Mouse (Mus musculus) MEL (cell line): ENCODE data around the gene Adamts10. TPM values are rescaled to one million over a fixed set of nuclear protein-coding genes. Genes with fewer than 3 reads are reported as not detected.

ENCODE experiments used
- DNase-seq: peaks from one replicate; pipeline ENCODE4 v3.0.0; 2011; ENCODE audit warnings: low read depth, low spot score
- H3K27ac ChIP-seq: 2 replicates; pipeline ENCODE4 v1.5.1; 2012; ENCODE audit warnings: low read depth, mild to moderate bottlenecking, control low read depth, low read length, moderate library complexity; ENCODE audit not compliant: control insufficient read depth
- H3K27me3 ChIP-seq, 2 experiments: fragments of 150-350 bp in 1 of 2; sonication (generic) in 1 of 2; 2 replicates each; pipeline ENCODE4 v1.6.1; 2012; ENCODE audit warnings: low read length in 2 of 2, mild to moderate bottlenecking in 2 of 2, improper control_type of control experiment in 1 of 2, moderate library complexity in 1 of 2; ENCODE audit not compliant: insufficient read depth in 2 of 2, control insufficient read depth in 1 of 2
- H3K36me3 ChIP-seq, 2 experiments: 2 replicates each; pipeline ENCODE4 v1.6.1; 2012 to 2014; ENCODE audit warnings: low read length in 2 of 2, improper control_type of control experiment in 1 of 2, inconsistent platforms in 1 of 2, mild to moderate bottlenecking in 1 of 2; ENCODE audit not compliant: insufficient read depth in 2 of 2, control insufficient read depth in 1 of 2
- H3K4me1 ChIP-seq, 2 experiments: fragments of 150-350 bp in 1 of 2; sonication (generic) in 1 of 2; 2 replicates each; pipeline ENCODE4 v1.6.1; 2012; ENCODE audit warnings: low read length in 2 of 2, improper control_type of control experiment in 1 of 2, mild to moderate bottlenecking in 1 of 2; ENCODE audit not compliant: insufficient read depth in 2 of 2, control insufficient read depth in 1 of 2
- H3K4me3 ChIP-seq, 2 experiments: fragments of 150-350 bp in 1 of 2; sonication (generic) in 1 of 2; 2 replicates each; pipeline ENCODE4 v1.5.1; 2012; ENCODE audit warnings: low read depth in 2 of 2, low read length in 2 of 2, mild to moderate bottlenecking in 2 of 2, moderate library complexity in 2 of 2, control low read depth in 1 of 2, improper control_type of control experiment in 1 of 2; ENCODE audit not compliant: control insufficient read depth in 1 of 2, insufficient read depth in 1 of 2
- H3K79me2 ChIP-seq: 2 replicates; pipeline ENCODE4 v1.6.1; 2012; ENCODE audit warnings: mild to moderate bottlenecking, low read length, moderate library complexity; ENCODE audit not compliant: control insufficient read depth, poor library complexity, insufficient read depth
- H3K9ac ChIP-seq: 2 replicates; pipeline ENCODE4 v1.6.1; 2012; ENCODE audit warnings: low read depth, mild to moderate bottlenecking, control low read depth, low read length, moderate library complexity; ENCODE audit not compliant: control insufficient read depth, poor library complexity, severe bottlenecking
- H3K9me3 ChIP-seq: fragments of 150-350 bp; sonication (generic); replicated peaks from 2 replicates; pipeline ENCODE4 v1.6.1; 2012; ENCODE audit warnings: mild to moderate bottlenecking, low read length, improper control_type of control experiment, moderate library complexity; ENCODE audit not compliant: insufficient read depth
- BHLHE40 ChIP-seq: IDR thresholded peaks from 2 replicates; pipeline ENCODE4 v1.6.1; 2012; ENCODE audit warnings: low read depth, mild to moderate bottlenecking, inconsistent platforms, low read length, improper control_type of control experiment, borderline replicate concordance
- CHD2 ChIP-seq: IDR thresholded peaks from 2 replicates; pipeline ENCODE4 v1.6.1; 2011; ENCODE audit warnings: low read length, improper control_type of control experiment
- CTCF ChIP-seq, 3 experiments: IDR thresholded peaks in 2 of 3; conservative IDR thresholded peaks in 1 of 3; 2 replicates each; pipeline ENCODE4 v1.5.1; 2011 to 2012; ENCODE audit warnings: low read length in 3 of 3, low read depth in 2 of 3, mild to moderate bottlenecking in 2 of 3, improper control_type of control experiment in 1 of 3, inconsistent platforms in 1 of 3, mixed read lengths in 1 of 3, moderate library complexity in 1 of 3; ENCODE audit not compliant: control insufficient read depth in 1 of 3, insufficient read depth in 1 of 3, poor library complexity in 1 of 3, severe bottlenecking in 1 of 3
- ETS1 ChIP-seq: IDR thresholded peaks from 2 replicates; pipeline ENCODE4 v1.6.1; 2012; ENCODE audit warnings: low read depth, mild to moderate bottlenecking, inconsistent platforms, low read length, improper control_type of control experiment, moderate library complexity
- GABPA ChIP-seq: IDR thresholded peaks from 2 replicates; pipeline ENCODE4 v1.6.1; 2012; ENCODE audit warnings: low read depth, mild to moderate bottlenecking, inconsistent platforms, low read length, improper control_type of control experiment, moderate library complexity
- GATA1 ChIP-seq: IDR thresholded peaks from 2 replicates; pipeline ENCODE4 v1.6.1; 2011; ENCODE audit warnings: low read depth, low read length, improper control_type of control experiment
- JUND ChIP-seq: IDR thresholded peaks from 2 replicates; pipeline ENCODE4 v1.6.1; 2011; ENCODE audit warnings: low read depth, mild to moderate bottlenecking, improper control_type of control experiment, low read length
- MAX ChIP-seq: IDR thresholded peaks from 2 replicates; pipeline ENCODE4 v1.6.1; 2011; ENCODE audit warnings: low read length, improper control_type of control experiment
- MEF2A ChIP-seq: IDR thresholded peaks from 2 replicates; pipeline ENCODE4 v1.6.1; 2014; ENCODE audit warnings: low read depth, mild to moderate bottlenecking, inconsistent platforms, low read length, improper control_type of control experiment; ENCODE audit not compliant: poor library complexity, insufficient replicate concordance, severe bottlenecking; ENCODE audit errors: extremely low read depth
- MXI1 ChIP-seq: IDR thresholded peaks from 2 replicates; pipeline ENCODE4 v1.6.1; 2011; ENCODE audit warnings: mild to moderate bottlenecking, low read depth, low read length, improper control_type of control experiment
- MYB ChIP-seq: IDR thresholded peaks from 2 replicates; pipeline ENCODE4 v1.6.1; 2011; ENCODE audit warnings: mild to moderate bottlenecking, low read depth, low read length, improper control_type of control experiment
- MYC ChIP-seq: IDR thresholded peaks from 2 replicates; pipeline ENCODE4 v1.6.1; 2011; ENCODE audit warnings: low read depth, mild to moderate bottlenecking, low read length, improper control_type of control experiment, moderate library complexity
- NELFE ChIP-seq: IDR thresholded peaks from 2 replicates; pipeline ENCODE4 v1.6.1; 2011; ENCODE audit warnings: low read depth, low read length, improper control_type of control experiment
- NRF1 ChIP-seq: IDR thresholded peaks from 2 replicates; pipeline ENCODE4 v1.6.1; 2014; ENCODE audit warnings: low read depth, mild to moderate bottlenecking, inconsistent platforms, low read length, improper control_type of control experiment, moderate library complexity; ENCODE audit not compliant: poor library complexity, insufficient read depth, severe bottlenecking
- POLR2A ChIP-seq, 2 experiments: IDR thresholded peaks; 2 replicates each; pipeline ENCODE4 v1.6.1; 2011 to 2012; ENCODE audit warnings: low read length in 2 of 2, mild to moderate bottlenecking in 2 of 2, control low read depth in 1 of 2, improper control_type of control experiment in 1 of 2, low read depth in 1 of 2, moderate library complexity in 1 of 2; ENCODE audit not compliant: control insufficient read depth in 1 of 2, insufficient read depth in 1 of 2, poor library complexity in 1 of 2
- POLR2AphosphoS2 ChIP-seq: IDR thresholded peaks from 2 replicates; pipeline ENCODE4 v1.6.1; 2011; ENCODE audit warnings: low read length, improper control_type of control experiment
- POLR2AphosphoS5 ChIP-seq: IDR thresholded peaks from 2 replicates; pipeline ENCODE4 v1.6.1; 2012; ENCODE audit warnings: low read depth, borderline replicate concordance, mild to moderate bottlenecking, inconsistent platforms, low read length, moderate library complexity, mixed read lengths
- RAD21 ChIP-seq: IDR thresholded peaks from 2 replicates; pipeline ENCODE4 v1.6.1; 2011; ENCODE audit warnings: mild to moderate bottlenecking, low read depth, low read length, improper control_type of control experiment
- SMC3 ChIP-seq: IDR thresholded peaks from 2 replicates; pipeline ENCODE4 v1.6.1; 2011; ENCODE audit warnings: low read depth, low read length, improper control_type of control experiment
- TAL1 ChIP-seq: IDR thresholded peaks from 2 replicates; pipeline ENCODE4 v1.6.1; 2012; ENCODE audit warnings: mild to moderate bottlenecking, inconsistent platforms, low read length, moderate library complexity, mixed read lengths
- TBP ChIP-seq: IDR thresholded peaks from 2 replicates; pipeline ENCODE4 v1.8.0; 2011; ENCODE audit warnings: low read depth, low read length, improper control_type of control experiment
- TCF12 ChIP-seq: IDR thresholded peaks from 2 replicates; pipeline ENCODE4 v1.6.1; 2014; ENCODE audit warnings: low read depth, mild to moderate bottlenecking, inconsistent platforms, low read length, improper control_type of control experiment, moderate library complexity
- UBTF ChIP-seq: IDR thresholded peaks from 2 replicates; pipeline ENCODE4 v1.6.1; 2012; ENCODE audit warnings: low read depth, mild to moderate bottlenecking, inconsistent platforms, low read length, improper control_type of control experiment, moderate library complexity, borderline replicate concordance; ENCODE audit not compliant: insufficient read depth
- USF2 ChIP-seq, 2 experiments: IDR thresholded peaks; 2 replicates each; pipeline ENCODE4 v1.6.1; 2011 to 2012; ENCODE audit warnings: improper control_type of control experiment in 2 of 2, low read length in 2 of 2, borderline replicate concordance in 1 of 2, inconsistent platforms in 1 of 2, low read depth in 1 of 2, mild to moderate bottlenecking in 1 of 2; ENCODE audit not compliant: insufficient read depth in 1 of 2
- ZC3H11A ChIP-seq: IDR thresholded peaks from 2 replicates; pipeline ENCODE4 v1.6.1; 2012; ENCODE audit warnings: low read depth, mild to moderate bottlenecking, inconsistent platforms, low read length, improper control_type of control experiment
- ZNF384 ChIP-seq: IDR thresholded peaks from 2 replicates; pipeline ENCODE4 v1.6.1; 2012; ENCODE audit warnings: low read depth, mild to moderate bottlenecking, inconsistent platforms, low read length, improper control_type of control experiment
- polyA plus RNA-seq, 2 experiments: library from polyadenylated mRNA; stranded (reverse) in 1 of 2; unstranded in 1 of 2; fragments of >175 nt in 1 of 2; fragments of >200 nt in 1 of 2; gene quantifications; 2 replicates each; pipeline versions ENCODE4 v1.2.1 to v1.2.4; 2012; ENCODE audit warnings: low replicate concordance in 2 of 2, low read depth in 1 of 2; ENCODE audit not compliant: insufficient read length in 2 of 2, insufficient read depth in 1 of 2, missing spikeins in 1 of 2
- total RNA-seq: library from RNA; depleted of rRNA; stranded (reverse); fragments of 300-350 nt; gene quantifications from 2 replicates; pipeline ENCODE4 v1.2.3, GENCODE M21; 2012

Adamts10 gene
- total and polyA plus RNA-seq, 3 experiments: 11.3 to 21.0 TPM; not detected in 1

DNA sequence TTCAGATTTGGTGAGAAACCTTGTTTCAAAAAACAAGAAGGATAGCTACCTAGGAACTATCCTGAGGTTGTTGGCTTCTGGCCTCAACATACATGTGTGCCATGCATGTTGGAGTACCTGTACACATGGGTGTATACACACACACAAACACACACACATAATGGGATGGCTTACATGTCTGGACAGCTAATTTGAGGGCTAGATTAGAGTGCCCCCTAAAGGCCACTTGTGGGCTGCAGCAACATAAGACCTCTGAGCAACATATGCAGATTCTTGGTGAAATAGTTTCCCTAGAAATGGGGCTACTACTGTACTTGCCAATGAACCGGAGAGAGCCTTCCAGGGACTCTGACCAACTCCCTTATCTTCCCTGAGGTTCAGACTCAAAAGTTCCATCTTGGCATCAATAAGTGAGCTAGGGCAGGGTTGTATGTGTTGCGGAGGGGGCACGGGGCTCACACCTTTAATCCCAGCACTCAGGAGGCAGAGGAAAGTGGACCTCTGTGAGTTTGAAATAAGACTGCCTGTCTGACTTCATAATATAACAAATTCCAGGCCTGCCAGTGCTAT, 15.2 kb downstream of the Adamts10 start:
- Histone ChIP-seq H3K36me3 (no peaks in the 10 kb centered on the region), H3K9me3 (no peaks in the 10 kb centered on the region), H3K27ac (no peak overlapping the region), H3K4me1 (no peaks in the 10 kb centered on the region), H3K79me2 (no peaks in the 10 kb centered on the region), H3K4me3 (no peak overlapping the region), H3K27me3 (no peaks in the 10 kb centered on the region), H3K9ac (no peak overlapping the region)
- DNase-seq: peak; percentile 61
- no peak for TF ChIP-seq CHD2
- peak; percentile 60 for TF ChIP-seq RAD21
- peak; percentile 67 to 76 (median 68) for TF ChIP-seq CTCF (IDR thresholded peaks at IDR 0.05 in 2 of 3, conservative IDR thresholded peaks at IDR 0.05 in 1 of 3; ENCODE audit: control insufficient read depth in 1 of 3, insufficient read depth in 1 of 3, low read depth in 2 of 3, low read length in 3 of 3, poor library complexity in 1 of 3, severe bottlenecking in 1 of 3)
- no peak for TF ChIP-seq GABPA
- peak; percentile 48 for TF ChIP-seq SMC3
- no peak for TF ChIP-seq MYC
- no peak for TF ChIP-seq MXI1
- TF ChIP-seq POLR2A (IDR thresholded peaks at IDR 0.05; ENCODE audit: control insufficient read depth in 1 of 2, insufficient read depth in 1 of 2, low read depth in 1 of 2, low read length in 2 of 2, poor library complexity in 1 of 2): no peak
- TF ChIP-seq JUND: no peak
- no peak for TF ChIP-seq POLR2AphosphoS5
- TF ChIP-seq NRF1: no peak
- TF ChIP-seq ZC3H11A: peak; percentile 22; the same call in 1 of the 2 replicates
- no peak for TF ChIP-seq GATA1

DNA sequence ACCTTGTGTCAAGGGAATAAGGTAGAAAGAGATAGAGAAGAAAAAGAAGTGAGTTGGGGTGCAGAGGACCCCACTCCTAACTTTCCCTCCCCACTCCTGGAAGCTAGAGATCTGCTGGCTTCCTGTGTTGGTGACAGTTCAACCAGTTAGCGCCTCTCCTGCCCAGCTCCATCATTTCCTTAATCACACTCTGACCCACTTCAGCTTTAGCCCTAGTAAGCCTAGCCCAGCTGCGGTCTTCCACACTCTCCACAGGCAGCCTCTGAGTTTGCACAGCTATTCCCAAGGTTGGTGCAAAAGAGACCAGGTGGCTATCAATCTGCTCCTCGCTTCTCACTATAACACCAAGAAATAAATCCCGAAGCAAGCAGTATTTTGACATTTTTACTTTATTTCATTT, 15.9 kb downstream of the Adamts10 start:
- Histone ChIP-seq H3K9ac (no peak overlapping the region), H3K36me3 (no peaks in the 10 kb centered on the region)
- TF ChIP-seq MEF2A: no peak
- no peak for TF ChIP-seq TBP
- no peak for TF ChIP-seq UBTF
- TF ChIP-seq BHLHE40: no peak
- no peak for TF ChIP-seq ZNF384
- TF ChIP-seq MYB: no peak
- no peak for TF ChIP-seq ETS1
- TF ChIP-seq TCF12: no peak
- no peak for TF ChIP-seq NRF1
- no peak for TF ChIP-seq TAL1
- TF ChIP-seq CTCF (IDR thresholded peaks at IDR 0.05 in 2 of 3, conservative IDR thresholded peaks at IDR 0.05 in 1 of 3; ENCODE audit: control insufficient read depth in 1 of 3, insufficient read depth in 1 of 3, low read depth in 2 of 3, low read length in 3 of 3, poor library complexity in 1 of 3, severe bottlenecking in 1 of 3): no peak
- TF ChIP-seq USF2 (IDR thresholded peaks at IDR 0.05; ENCODE audit: borderline replicate concordance in 1 of 2, insufficient read depth in 1 of 2, low read depth in 1 of 2, low read length in 2 of 2): no peak
- TF ChIP-seq POLR2AphosphoS2: no peak
- TF ChIP-seq MAX: no peak
- TF ChIP-seq MYC: no peak
- no peak for TF ChIP-seq ZC3H11A
- no peak for TF ChIP-seq NELFE

More for the DNA sequence above, 15.9 kb downstream of the Adamts10 start:
- H3K27ac ChIP-seq: no peak overlapping the region
- no peaks in the 10 kb centered on the region for H3K27me3 ChIP-seq
- DNase-seq: no peak
- no peaks in the 10 kb centered on the region for H3K79me2 ChIP-seq
- H3K4me1 ChIP-seq: no peaks in the 10 kb centered on the region
- H3K9me3 ChIP-seq: no peaks in the 10 kb centered on the region
- H3K4me3 ChIP-seq: no peak overlapping the region
